Mouse (Mus musculus) regulatory T cell (primary cell): ENCODE measurements at regions not wholly inside any gene's neighbourhood (a gene's known extent, or its start where the extent isn't known, plus 50 kb on each side); places are given as distances from the start of the nearest gene placed in this dataset.
"Not testable (repeated sequence)": the region's sequence is repeated elsewhere in the genome, so short reads cannot be mapped to it uniquely, and the experiment has no call there.

Experiments used
- in situ Hi-C: fragments of 300-600 bp; cut with MboI, MseI; formaldehyde crosslinking; loops from one replicate; pipeline ENCODE4 v1.15.1; 2025; ENCODE audit warnings: high pct_unique_total_duplicates

GRCm38 (mm10) chrX:126693131-126693805, 122.4 kb downstream of the 4932411N23Rik start:
- in situ Hi-C loops = loop anchor here (5.0 kb wide), 1 partner anchor 59 kb away; no protein-coding TSS in a partner anchor

- in situ Hi-C loops = loop anchor here (5.0 kb wide), 1 partner anchor 61 kb away; no protein-coding TSS in a partner anchor
Measured at GRCm38 (mm10) chrX:126690828-126691227, 124.8 kb downstream of the 4932411N23Rik start.

GRCm38 (mm10) chrX:126685020-126685419, 130.6 kb downstream of the 4932411N23Rik start:
- in situ Hi-C loops = not testable (repeated sequence)

- in situ Hi-C loops = no loop called here
Measured at GRCm38 (mm10) chrX:126655737-126656136, 159.9 kb downstream of the 4932411N23Rik start.
